Mouse (Mus musculus) liver, postnatal 0 days (tissue): ENCODE measurements around the gene Map9.

Source experiments
- CTCF ChIP-seq: sonication (generic); IDR thresholded peaks from 2 replicates; pipeline ENCODE4 v1.5.1; 2016; ENCODE audit warnings: antibody characterized with exemption, low read depth
- EP300 ChIP-seq: IDR thresholded peaks from 2 replicates; pipeline ENCODE4 v1.6.1; 2016; ENCODE audit warnings: antibody characterized with exemption, low read depth, mild to moderate bottlenecking

DNA sequence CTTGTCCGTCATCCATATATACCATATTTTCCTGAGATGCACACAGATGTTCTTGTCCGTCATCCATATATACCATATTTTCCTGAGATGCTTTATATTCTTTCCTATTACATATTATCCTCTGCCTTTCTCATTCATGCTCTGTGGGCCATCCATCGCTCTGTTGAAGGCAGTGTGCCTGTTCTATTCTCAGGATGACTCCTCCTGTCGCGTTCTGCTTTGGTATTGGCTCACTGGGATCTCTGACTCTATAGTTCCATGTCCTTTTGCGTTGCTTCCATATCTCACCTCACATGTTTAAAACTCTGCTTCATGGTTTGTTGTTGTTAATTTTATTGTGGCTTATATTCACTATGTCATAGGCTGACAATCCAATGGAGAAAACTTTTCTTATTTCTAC is 48.0 kb downstream of the Map9 start:
- TF ChIP-seq EP300 (no peak), CTCF (no peak)
